Mouse (Mus musculus): ENCODE data around the gene 4930548H24Rik.

DNA sequence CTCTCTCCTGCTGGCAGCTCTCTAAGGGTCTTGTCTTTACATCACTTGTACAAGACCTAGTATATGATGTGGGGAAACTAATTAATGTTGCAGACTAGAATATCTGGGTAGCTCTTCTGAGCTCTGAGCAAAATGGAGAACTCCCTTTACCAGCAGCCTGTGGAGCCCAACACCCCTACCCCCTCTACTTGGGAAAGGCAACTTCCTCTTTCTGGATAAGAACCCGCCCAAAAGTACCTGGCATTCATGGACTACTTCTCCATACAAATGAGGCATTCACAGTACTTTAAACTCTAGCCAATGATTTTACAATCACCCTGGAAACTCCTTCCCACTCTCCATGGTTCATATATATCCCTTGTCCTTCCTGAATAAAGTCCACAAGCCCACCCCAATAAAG lies 26.9 kb downstream of the 4930548H24Rik start:
- TF ChIP-seq CTCF (IDR thresholded peaks at IDR 0.05; ENCODE audit: borderline replicate concordance, insufficient read depth, low read length): no peak
- TF ChIP-seq POLR2A (IDR thresholded peaks at IDR 0.05; ENCODE audit: low read depth, low read length): no peak
